Mouse (Mus musculus): ENCODE measurements at regions not wholly inside any gene's neighbourhood (a gene's known extent, or its start where the extent isn't known, plus 50 kb on each side); places are given as distances from the start of the nearest gene placed in this dataset.

DNA sequence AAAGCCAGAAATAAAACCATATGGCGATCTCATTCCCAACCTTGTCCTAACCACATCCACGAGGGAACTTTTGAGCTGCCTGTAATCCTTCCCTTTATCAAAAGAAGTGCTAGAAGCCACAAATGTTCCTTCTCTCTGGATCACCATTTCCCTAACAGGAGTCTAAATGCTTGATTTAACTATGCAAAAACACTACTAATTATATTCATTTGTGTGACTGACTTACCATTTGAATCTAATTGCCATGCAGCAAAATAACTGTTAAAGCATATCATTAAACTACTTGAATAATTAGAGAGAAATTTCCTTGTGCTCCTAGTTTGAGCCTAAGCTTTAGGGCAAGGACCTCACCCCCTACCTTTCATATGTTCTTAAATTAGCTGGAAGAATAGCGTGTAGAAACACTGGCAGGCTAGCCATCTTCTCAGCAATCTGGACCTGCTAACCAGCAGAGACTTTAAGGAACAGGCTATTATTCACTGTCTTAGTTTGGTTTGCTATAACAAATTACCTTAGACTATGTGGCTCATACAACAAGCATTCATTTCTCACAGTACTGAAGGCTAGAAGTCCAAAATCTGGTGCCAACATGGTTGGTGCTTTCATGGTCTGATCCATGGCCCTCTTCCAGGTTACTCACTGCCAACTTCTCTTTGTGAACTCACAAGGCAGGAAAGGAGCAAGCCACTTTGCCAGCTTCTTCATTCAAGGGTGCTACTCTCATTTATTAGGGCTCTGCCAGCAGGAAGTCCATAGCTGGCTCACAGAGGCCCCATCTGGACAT lies 183.7 kb downstream of the Rpl36a-ps1 start:
- WGBS = 81% methylated on average over 3 of the region's 3 CpGs
- H3K4me3 ChIP-seq (replicated peaks; ENCODE audit: extremely low read depth, low read depth, low read length) = no peak overlapping the region
- TF ChIP-seq POLR2A (IDR thresholded peaks at IDR 0.05; ENCODE audit: borderline replicate concordance, extremely low read depth, low read depth, low read length) (no peak), CTCF (IDR thresholded peaks at IDR 0.05; ENCODE audit: insufficient read depth, low read length) (no peak)
- H3K4me1 ChIP-seq (ENCODE audit: control insufficient read depth, insufficient read depth, low read length) = no peaks in the 10 kb centered on the region
- DNase-seq = no peak

DNA sequence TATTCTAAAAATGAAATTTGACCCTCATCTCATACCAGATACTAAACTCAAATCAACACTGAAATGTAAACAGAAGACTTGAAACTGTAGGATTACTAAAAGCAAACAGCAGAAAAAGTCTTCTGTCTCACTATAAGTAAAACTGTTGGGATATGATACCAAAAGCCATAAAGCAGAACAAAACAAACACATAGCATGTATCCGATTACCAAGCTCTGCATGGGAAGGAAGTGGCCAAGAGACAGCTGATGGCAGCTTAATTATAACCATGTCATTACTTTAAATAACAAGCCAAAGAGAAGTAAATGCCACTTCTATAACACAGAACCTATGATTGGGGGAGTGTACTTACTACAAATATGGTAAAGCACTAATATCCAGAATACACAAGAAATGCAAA lies 186.0 kb downstream of the Rpl36a-ps1 start:
- Histone ChIP-seq H3K4me1 (ENCODE audit: control insufficient read depth, insufficient read depth, low read length) (no peaks in the 10 kb centered on the region), H3K4me3 (replicated peaks; ENCODE audit: extremely low read depth, low read depth, low read length) (no peak overlapping the region)
- WGBS = 54% methylated on average over 1 of the region's 1 CpGs
- TF ChIP-seq POLR2A (IDR thresholded peaks at IDR 0.05; ENCODE audit: borderline replicate concordance, extremely low read depth, low read depth, low read length) (no peak), CTCF (IDR thresholded peaks at IDR 0.05; ENCODE audit: insufficient read depth, low read length) (no peak)
- no peak for DNase-seq

DNA sequence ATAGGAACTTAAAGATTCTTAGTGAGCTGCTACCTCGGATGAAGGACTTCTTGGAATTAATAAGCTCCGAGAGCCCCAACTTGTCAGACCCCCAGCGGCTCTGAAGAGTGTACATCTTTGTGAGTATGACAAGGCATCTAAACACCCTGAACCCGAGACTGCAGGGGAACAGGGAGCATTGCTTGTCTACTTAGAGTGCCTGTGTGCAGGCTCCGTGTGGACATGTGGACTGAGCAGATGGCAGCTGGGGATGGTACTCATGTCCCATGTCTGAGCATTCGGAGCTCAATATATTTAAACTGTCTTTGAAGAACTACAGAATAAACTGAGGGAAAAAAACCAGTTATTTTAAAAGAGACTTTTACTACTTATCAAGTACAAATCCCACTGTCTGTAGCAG lies 189.1 kb downstream of the Rpl36a-ps1 start:
- Histone ChIP-seq H3K4me1 (ENCODE audit: control insufficient read depth, insufficient read depth, low read length) (no peaks in the 10 kb centered on the region), H3K4me3 (replicated peaks; ENCODE audit: extremely low read depth, low read depth, low read length) (no peak overlapping the region)
- TF ChIP-seq CTCF (IDR thresholded peaks at IDR 0.05; ENCODE audit: insufficient read depth, low read length) (no peak), POLR2A (IDR thresholded peaks at IDR 0.05; ENCODE audit: borderline replicate concordance, extremely low read depth, low read depth, low read length) (no peak)
- no peak for DNase-seq
- WGBS = 81% methylated on average over 6 of the region's 6 CpGs

DNA sequence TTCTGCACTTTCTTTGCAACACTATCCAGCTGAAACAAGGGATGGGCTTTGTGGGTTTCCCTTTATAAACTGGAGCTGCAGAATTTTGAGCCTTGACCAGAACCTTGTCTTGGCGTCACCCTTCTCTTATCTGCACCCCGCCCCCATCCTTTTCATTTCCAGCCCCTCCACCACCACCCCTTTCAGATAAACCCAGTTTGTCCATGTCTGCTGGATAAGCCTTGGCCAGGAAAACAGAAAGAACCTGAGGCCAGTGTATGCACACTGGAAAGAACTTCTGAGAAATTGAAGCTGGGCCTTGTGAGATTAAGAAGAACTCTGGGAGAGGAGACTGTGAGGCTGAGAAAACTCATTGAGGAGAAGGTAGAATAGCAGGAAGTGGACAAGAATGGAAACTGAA lies 192.8 kb downstream of the Rpl36a-ps1 start:
- TF ChIP-seq CTCF (IDR thresholded peaks at IDR 0.05; ENCODE audit: insufficient read depth, low read length) (no peak), POLR2A (IDR thresholded peaks at IDR 0.05; ENCODE audit: borderline replicate concordance, extremely low read depth, low read depth, low read length) (no peak)
- Histone ChIP-seq H3K4me1 (ENCODE audit: control insufficient read depth, insufficient read depth, low read length) (no peaks in the 10 kb centered on the region), H3K4me3 (replicated peaks; ENCODE audit: extremely low read depth, low read depth, low read length) (no peak overlapping the region)
- no peak for DNase-seq
- 76% methylated on average over 2 of the region's 2 CpGs for WGBS

DNA sequence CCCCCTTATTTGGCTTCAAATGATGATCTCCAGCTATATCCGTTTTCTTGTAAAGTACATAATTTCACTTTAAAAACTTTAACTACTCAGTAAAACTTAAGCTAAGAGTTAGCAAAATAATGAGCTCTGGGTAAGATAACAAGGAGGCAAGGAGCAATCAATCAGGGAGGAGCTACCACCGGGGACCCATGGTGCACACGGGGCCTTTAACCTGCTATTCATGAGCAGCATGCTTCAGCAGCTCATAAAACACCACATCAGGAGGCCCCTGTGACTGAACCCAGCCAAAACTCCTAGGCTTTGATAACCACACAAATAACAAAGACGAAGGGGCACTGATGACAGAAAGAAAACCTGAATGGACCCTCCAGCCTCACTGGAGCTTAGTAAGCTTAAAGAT lies 202.1 kb downstream of the Rpl36a-ps1 start:
- Histone ChIP-seq H3K4me1 (ENCODE audit: control insufficient read depth, insufficient read depth, low read length) (no peaks in the 10 kb centered on the region), H3K4me3 (replicated peaks; ENCODE audit: extremely low read depth, low read depth, low read length) (no peak overlapping the region)
- 69% methylated on average over 4 of the region's 4 CpGs for WGBS
- no peak for TF ChIP-seq POLR2A (IDR thresholded peaks at IDR 0.05; ENCODE audit: borderline replicate concordance, extremely low read depth, low read depth, low read length)
- TF ChIP-seq CTCF (IDR thresholded peaks at IDR 0.05; ENCODE audit: insufficient read depth, low read length) = no peak
- no peak for DNase-seq

DNA sequence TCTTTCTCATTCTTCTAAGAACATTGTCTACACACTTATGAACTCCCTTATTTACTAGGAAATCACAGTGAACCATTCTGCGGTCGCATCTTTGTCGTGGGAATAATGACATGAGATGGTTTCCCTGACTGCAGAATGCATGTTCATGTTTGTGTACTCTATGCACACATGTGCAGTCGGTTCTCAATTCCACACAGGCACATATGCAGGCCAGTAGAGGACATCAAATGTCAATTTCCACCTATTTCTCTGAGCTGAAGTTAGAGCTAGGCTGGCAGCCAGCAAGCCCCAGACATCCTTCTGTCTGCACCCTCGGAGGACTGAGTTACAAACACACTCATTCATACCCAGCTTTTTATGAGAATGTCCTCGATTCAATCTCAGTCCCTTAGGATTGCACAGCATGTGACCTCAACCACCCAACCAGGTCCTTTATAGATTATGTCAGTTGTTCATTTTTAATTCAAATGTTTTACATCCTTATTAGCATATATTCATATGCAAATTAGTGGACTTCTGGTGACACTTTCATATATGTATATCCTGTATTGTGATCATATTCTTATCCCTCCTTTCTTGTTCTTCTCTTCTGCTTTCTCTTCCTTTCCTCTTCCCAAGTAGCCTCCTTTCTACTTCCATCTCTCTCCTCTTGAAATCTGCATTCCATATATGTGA lies 202.7 kb downstream of the Rpl36a-ps1 start:
- TF ChIP-seq POLR2A (IDR thresholded peaks at IDR 0.05; ENCODE audit: borderline replicate concordance, extremely low read depth, low read depth, low read length) = no peak
- no peak for TF ChIP-seq CTCF (IDR thresholded peaks at IDR 0.05; ENCODE audit: insufficient read depth, low read length)
- DNase-seq = no peak
- no peaks in the 10 kb centered on the region for H3K4me1 ChIP-seq (ENCODE audit: control insufficient read depth, insufficient read depth, low read length)
- H3K4me3 ChIP-seq (replicated peaks; ENCODE audit: extremely low read depth, low read depth, low read length) = no peak overlapping the region
- WGBS = 81% methylated on average over 6 of the region's 6 CpGs

DNA sequence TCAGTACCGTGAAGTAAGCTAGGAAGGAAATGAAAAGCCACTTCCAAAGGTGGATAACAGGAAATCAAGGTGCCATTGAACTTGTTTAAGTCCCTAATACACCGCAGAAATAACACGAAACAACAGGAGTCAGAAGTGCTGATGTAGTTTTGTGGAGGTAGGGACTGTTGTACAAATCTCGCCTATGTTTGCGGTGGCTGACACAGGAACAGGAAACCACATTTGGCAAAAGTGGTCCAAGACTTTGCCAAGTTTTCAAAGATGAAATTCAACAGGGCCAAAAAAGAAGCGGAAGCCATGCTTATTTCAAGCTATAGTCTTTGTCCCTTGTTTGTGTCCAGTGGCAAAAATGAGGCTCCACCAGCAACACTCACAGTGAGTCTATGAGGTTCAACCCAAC lies 204.3 kb downstream of the Rpl36a-ps1 start:
- Histone ChIP-seq H3K4me3 (replicated peaks; ENCODE audit: extremely low read depth, low read depth, low read length) (no peak overlapping the region), H3K4me1 (ENCODE audit: control insufficient read depth, insufficient read depth, low read length) (no peaks in the 10 kb centered on the region)
- whole genome bisulfite sequencing = 56% methylated on average over 6 of the region's 6 CpGs
- TF ChIP-seq CTCF (IDR thresholded peaks at IDR 0.05; ENCODE audit: insufficient read depth, low read length) (no peak), POLR2A (IDR thresholded peaks at IDR 0.05; ENCODE audit: borderline replicate concordance, extremely low read depth, low read depth, low read length) (no peak)
- no peak for DNase-seq

DNA sequence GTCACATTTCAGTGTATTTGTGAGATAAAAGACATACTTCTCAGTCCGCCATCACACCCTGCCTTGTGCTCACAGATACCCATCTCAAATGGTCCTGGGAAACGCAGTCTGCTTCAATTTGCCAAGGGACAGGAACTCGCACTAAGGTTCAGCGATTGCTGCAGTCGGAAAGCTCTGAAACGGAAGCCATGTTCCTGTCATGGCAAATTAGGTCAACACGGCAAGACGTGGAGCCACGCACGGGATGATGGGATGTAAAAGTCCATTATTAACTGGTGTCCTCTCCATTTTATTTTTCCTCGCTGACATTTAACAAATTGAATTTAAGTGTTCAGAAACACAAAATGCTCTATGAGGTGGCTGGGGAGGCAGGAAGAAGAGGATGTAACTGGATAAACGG lies 212.4 kb downstream of the Rpl36a-ps1 start:
- H3K4me1 ChIP-seq (ENCODE audit: control insufficient read depth, insufficient read depth, low read length) = no peaks in the 10 kb centered on the region
- DNase-seq = no peak
- 92% methylated on average over 12 of the region's 12 CpGs for WGBS
- no peak overlapping the region for H3K4me3 ChIP-seq (replicated peaks; ENCODE audit: extremely low read depth, low read depth, low read length)
- TF ChIP-seq CTCF (IDR thresholded peaks at IDR 0.05; ENCODE audit: insufficient read depth, low read length) (no peak), POLR2A (IDR thresholded peaks at IDR 0.05; ENCODE audit: borderline replicate concordance, extremely low read depth, low read depth, low read length) (no peak)

DNA sequence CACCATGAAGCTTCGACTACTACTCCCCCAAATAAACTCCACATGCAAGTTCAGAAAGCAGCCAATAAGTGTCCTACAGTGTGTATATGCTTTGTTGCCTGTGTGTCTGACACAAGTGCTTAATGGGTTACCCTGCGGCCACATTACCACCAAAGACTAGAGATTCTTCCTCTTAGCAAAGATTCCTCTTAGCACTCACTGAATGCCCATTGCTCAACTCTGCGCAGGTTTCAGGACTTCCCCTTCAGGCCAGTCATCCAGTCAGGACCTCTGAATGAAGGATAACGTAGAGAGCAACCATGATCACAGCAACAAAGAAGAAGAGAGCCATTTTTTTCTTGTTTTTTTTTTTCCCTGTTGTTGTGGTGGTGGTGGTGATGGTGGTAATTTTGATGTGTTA lies 222.0 kb downstream of the Rpl36a-ps1 start:
- H3K4me3 ChIP-seq (replicated peaks; ENCODE audit: extremely low read depth, low read depth, low read length) = no peak overlapping the region
- 80% methylated on average over 4 of the region's 4 CpGs for WGBS
- H3K4me1 ChIP-seq (ENCODE audit: control insufficient read depth, insufficient read depth, low read length) = no peaks in the 10 kb centered on the region
- TF ChIP-seq POLR2A (IDR thresholded peaks at IDR 0.05; ENCODE audit: borderline replicate concordance, extremely low read depth, low read depth, low read length) (no peak), CTCF (IDR thresholded peaks at IDR 0.05; ENCODE audit: insufficient read depth, low read length) (no peak)
- DNase-seq = no peak

DNA sequence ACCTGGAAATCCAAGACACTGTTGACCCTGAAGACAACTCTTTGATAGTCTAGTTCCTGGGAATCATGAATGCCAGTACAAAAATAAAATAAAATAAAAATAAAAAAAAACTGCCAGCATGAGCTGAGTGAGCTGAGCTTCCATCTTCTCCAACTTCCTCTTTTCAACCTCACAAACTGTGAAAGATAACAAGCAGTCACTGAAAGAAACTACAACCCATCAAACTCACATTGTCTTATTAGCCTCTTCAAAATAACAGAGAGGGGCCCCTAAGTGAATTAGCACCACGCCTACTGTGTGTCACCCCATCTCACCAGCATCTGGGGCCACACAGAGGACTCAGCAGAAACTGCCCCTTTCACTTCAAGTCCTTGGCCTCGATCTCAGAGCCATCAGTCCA lies 225.3 kb downstream of the Rpl36a-ps1 start:
- TF ChIP-seq CTCF (IDR thresholded peaks at IDR 0.05; ENCODE audit: insufficient read depth, low read length) = no peak
- no peak for TF ChIP-seq POLR2A (IDR thresholded peaks at IDR 0.05; ENCODE audit: borderline replicate concordance, extremely low read depth, low read depth, low read length)
- whole genome bisulfite sequencing = 73% methylated on average over 2 of the region's 2 CpGs

More for the DNA sequence above, 225.3 kb downstream of the Rpl36a-ps1 start:
- H3K4me3 ChIP-seq (replicated peaks; ENCODE audit: extremely low read depth, low read depth, low read length) = no peak overlapping the region
- no peak for DNase-seq
- H3K4me1 ChIP-seq (ENCODE audit: control insufficient read depth, insufficient read depth, low read length) = no peaks in the 10 kb centered on the region
